Mouse (Mus musculus): ENCODE results near the gene March4.

- no peak for TF ChIP-seq POLR2A (IDR thresholded peaks at IDR 0.05; ENCODE audit: control insufficient read depth, low read depth, low read length)
- TF ChIP-seq CTCF (IDR thresholded peaks at IDR 0.05; ENCODE audit: control insufficient read depth, insufficient read depth, insufficient replicate concordance, low read depth, low read length): no peak
Measured at GRCm38 (mm10) chr1:72439146-72439545, 97.6 kb downstream of the March4 start.

All from testis, adult 2 months (tissue).